Mouse (Mus musculus) frontal cortex, postnatal 25 days (tissue): ENCODE measurements at regions not wholly inside any gene's neighbourhood (a gene's known extent, or its start where the extent isn't known, plus 50 kb on each side); places are given as distances from the start of the nearest gene placed in this dataset.
A peak's percentile ranks its signal among the peaks of the same experiment; 100 is the strongest.

ENCODE experiments used
- DNase-seq, 2 experiments: peaks; one replicate each; pipeline ENCODE4 v3.0.0; 2022; ENCODE audit warnings: low spot score in 2 of 2

DNA sequence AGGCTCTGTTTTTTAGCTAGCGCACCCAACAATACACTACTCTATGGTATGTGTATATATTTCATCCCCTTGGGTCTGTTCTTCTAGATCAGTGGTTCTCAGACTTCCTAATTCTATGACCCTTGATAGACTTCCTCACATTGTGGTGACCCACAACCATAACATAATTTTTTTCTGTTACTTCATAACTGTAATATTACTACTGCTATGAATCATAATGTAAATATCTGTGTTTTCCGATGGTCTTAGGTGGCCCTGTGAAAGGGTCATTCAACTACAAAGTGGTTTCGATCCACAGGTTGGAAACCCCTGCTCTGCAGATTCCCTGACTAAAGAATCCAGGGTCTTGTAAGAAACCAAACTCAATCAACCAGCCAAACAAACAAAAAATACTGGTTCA, 220.8 kb downstream of the Opa1 start:
- DNase-seq: no peak

DNA sequence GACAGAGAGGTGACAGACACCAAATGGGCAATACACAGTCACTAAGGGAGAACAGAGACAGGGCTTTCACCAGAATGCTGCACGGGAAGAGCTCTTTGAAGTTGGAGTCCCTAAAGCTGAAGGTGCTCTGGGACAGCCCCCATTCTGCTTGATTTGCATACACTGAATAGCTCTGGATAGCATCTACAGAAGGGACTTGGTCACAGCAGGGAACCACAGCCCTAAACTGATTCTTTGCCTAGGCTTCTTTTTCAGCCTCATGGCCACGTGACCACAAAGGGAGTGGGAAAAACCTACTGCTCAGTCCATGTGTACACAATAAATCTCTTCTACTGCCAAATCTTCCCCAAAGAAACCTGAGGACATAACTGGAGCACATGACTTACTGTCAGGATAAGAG, 221.3 kb downstream of the Opa1 start:
- no peak for DNase-seq

DNA sequence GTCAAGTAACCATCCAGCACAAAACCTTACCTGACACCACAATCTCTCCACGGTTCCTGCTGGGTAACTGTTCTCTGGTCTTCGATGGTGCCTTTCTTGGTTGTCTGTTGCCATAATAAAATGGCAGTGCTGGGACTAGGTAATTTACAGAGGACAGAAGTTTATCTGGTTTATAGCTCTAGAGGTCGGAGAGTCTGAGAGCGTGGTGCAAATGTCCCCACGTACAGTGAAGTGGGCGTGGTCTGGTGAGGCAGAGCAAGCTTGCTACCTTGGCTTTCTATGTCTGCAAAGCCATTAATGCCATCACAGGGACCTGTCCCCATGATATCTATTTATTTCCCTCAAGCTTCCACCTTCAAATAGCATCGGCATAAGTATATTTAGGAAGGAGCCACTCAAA, 223.0 kb downstream of the Opa1 start:
- no peak for DNase-seq

- DNase-seq: no peak
These were observed 223.5 kb downstream of the Opa1 start for GRCm38 (mm10) chr16:29802603-29803002.

DNA sequence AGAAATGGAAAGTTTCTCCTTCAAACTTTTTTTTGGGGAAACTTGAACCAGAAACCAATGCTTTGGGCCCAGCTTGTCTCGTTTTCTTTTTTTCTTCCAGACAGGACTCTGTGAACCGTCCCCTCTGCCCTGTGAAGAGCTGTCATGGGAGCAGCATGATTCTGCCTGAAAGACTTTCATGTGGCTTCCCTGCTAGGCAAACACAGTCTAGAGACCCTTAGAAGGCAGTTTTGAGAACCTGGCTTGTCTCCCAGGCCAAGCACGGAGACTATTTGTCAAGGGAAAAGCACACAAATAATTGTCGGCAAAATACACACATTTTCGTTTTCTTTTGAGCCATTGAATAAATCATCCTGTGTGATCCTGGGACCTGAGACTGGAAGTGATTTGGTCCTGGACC, 228.7 kb downstream of the Opa1 start:
- no peak for DNase-seq

GRCm38 (mm10) chr16:29808851-29809250, 229.7 kb downstream of the Opa1 start:
- DNase-seq: no peak

DNA sequence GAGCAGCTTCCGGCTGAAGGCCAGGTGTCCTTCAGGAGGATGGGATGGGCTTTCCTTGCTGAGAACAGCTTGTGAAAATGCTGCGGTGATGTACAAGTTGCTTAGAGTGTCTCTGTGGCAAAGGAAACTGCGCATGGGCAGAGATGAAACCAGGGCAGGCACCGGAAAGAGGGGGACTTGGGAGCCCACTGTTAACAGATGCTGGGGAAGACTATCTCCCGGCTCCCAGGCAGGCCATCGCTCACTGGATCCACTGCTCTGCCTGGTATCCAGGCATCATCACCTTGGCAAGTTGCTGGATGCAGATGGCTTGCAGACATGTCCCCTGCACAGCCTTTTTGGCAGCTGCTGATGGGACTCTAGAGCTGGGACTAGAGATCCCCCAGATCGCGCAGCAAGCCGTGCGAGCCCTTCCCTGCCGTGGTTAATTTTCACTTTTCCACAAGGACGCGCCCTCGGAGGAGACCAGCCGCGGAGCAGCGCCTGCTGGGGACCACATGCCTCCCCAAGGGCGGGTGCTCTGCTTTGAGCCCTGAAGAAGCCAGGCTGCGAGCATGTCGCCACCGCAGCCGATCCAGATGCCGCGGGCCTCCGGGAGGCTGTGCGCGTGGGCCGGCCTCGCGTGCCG, 234.4 kb downstream of the Opa1 start:
- peak; percentile 39 to 47 for DNase-seq

DNA sequence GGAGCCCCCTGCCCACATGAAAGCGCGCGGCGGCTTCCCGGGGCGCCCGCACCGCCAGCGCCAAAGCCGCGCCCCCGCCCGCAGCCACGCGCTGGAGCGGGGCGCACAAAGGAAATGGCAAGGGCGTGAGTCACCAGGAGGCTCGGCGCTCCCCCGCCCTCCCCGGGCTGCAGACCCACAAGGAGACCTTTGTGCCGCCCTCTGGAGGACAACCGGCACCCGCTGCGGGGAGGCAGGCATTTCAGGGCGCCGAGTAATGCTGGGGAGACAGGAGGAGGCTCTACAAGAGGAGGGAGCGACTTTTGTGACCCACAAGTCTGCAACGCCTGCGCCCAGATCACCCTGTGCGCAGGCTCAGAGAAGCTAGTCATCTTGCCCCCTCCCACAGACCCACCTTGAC, 234.9 kb downstream of the Opa1 start:
- peak; percentile 52 to 69 for DNase-seq

DNA sequence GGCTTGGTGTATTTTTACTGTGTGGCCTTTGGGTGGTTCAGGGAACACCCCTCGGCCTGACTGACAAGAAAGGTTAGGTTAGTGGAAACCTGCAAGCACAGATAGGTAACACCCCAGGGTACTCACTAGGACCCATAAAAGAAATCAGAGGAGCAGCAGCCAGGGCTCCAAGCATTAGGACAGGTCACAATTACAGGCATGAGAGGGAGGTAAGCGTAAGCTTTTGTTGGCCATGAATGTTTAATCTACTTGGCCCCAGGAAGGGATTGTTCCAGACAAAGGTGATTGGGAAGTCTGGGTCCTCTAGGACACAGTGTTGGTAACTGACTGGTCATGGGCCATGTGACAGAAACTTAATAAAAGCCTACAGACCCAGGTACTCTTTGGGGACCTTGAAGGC, 235.5 kb downstream of the Opa1 start:
- no peak for DNase-seq

- DNase-seq: no peak
These were observed 236.1 kb downstream of the Opa1 start for GRCm38 (mm10) chr16:29815200-29815599.

DNA sequence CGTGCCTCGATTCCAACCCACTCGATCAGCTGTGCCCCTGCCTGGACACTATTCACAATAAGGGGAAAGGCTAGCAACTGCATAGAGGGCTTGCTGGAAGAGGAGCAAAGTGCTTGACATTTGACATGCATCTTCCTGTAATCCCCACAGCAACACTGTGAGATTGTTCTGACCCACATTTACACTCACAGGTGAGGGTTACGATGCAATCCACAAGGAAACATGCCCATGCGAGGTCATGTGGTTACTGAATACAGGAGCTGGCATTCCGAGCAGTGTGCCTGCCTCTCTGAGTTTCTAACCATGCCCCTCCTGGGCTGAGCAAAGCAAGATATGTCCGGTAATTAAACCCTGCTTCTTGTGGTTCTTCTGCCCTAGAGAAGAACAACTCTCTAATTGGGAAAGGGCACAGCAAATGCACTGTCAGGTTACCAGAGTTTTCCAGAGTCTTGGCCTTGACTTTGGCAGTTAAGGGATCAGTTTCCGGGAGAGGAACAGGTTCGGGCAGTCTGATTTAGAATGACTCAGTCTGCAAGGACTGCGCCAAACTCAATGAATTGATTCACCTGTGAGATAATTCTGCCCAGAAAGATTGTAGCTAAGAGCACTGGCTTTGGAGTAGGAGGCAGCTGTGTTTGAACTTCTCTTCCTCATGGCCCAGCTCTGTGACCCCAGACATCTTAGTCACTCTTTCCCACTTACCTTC, 236.7 kb downstream of the Opa1 start:
- no peak for DNase-seq

DNA sequence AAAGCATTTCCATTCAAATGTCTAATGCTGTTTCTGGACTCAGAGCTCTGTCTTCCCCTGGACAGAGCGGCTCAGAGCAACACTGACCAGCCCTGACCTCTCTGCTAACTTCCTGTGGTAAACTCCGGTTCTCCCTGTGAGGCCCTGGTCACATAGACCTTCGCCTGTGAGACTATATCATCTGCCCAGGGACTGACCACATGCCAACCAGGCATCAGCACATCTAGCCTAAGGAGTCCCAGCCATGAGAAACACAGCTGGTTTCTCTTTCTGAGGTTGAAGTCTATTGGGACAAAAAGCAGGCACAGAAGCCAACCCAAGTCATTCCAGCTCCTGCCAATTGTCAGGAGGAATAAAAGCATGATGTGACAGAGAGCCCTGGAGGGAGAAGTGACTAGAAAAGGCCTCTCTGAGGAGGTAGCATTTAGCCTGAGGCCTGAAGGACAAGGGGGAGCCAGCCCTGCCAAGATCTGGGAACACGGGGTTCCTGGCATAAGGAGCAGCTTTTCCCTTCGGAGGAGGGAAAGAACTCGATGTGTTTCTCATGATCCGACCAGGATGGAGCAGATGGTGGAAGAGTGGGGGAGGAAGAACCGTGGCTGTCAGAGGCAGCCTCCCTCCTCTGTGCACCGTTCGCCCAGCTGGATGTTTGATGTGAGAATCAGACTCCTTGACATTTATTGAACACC, 237.7 kb downstream of the Opa1 start:
- peak; percentile 49 to 67 for DNase-seq

GRCm38 (mm10) chr16:29818807-29819440, 239.8 kb downstream of the Opa1 start:
- no peak for DNase-seq

GRCm38 (mm10) chr16:29820704-29821103, 241.6 kb downstream of the Opa1 start:
- no peak for DNase-seq

DNA sequence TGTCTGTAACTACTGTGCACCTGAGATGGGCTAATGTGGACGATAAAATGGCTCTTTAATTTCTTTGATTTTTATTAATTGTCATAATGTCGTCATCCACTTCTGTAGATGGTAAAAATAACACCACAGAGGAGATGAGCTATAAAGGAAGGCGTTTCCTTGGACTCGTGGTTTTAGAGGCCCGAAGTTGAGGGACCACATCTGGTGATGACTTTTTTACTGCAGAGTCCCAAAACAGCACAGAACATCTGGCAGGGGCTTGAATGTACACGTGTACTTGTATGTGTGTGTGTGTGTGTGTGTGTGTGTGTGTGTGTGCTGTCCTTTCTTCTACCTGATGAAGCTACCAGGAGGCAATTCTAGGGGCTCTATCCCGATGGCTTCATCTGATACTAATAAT, 242.1 kb upstream of the Hes1 start:
- DNase-seq: no peak

GRCm38 (mm10) chr16:29822843-29823401, 241.3 kb upstream of the Hes1 start:
- DNase-seq: no peak

DNA sequence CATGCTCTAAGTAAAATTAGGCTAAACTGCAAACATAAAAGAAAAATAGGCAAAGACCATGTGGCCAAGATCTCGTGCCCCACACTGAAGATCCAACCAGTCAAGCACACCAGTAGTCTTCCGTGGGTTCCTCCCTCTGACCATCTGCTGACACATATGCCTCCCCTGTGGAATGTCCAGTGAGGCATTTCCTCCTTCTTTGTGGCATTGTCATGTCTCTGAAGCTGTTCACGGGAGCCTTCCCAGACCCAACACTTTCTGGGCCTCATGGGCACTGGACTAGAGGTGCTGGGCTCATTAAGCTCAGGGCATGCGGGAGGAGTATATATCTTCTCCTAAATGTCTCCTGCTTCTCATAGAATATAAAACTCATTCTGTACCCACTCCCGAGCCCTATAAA, 237.3 kb upstream of the Hes1 start:
- no peak for DNase-seq

GRCm38 (mm10) chr16:29827776-29828175, 236.4 kb upstream of the Hes1 start:
- no peak for DNase-seq

GRCm38 (mm10) chr16:29829457-29829856, 234.7 kb upstream of the Hes1 start:
- DNase-seq: no peak

DNA sequence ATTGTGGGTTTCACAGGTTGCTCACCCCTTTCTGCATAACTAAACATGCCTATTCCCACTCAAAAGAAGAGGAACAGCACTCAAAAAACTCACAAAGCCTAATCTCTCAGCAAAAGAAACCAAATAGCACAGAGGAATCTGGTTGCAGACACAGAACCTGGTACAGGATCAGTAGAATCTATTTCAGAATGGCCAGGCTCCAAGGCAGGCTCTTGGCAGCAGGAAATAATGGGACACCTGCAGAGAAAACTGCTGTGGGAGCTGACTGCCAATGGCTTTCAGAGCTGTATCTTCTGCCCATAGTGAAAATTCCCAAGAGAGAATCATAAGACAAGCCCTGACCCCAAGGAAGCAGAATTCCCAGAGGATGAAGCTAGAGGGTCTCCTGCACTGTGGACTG, 234.1 kb upstream of the Hes1 start:
- DNase-seq: no peak

GRCm38 (mm10) chr16:29833298-29833697, 230.9 kb upstream of the Hes1 start:
- no peak for DNase-seq

GRCm38 (mm10) chr16:29833875-29834274, 230.3 kb upstream of the Hes1 start:
- DNase-seq: no peak
